Comparison of ENCODE assay signal across 9 mouse cellular contexts in genomic region chr10:40309884-40310635, GRCm38 (mm10). TPM values are rescaled to one million over a fixed set of nuclear protein-coding genes. Genes with fewer than 3 reads are reported as not detected.
DNase-seq lines count a peak whose midpoint lies in the region; ATAC-seq and TF ChIP-seq lines count a peak whose summit lies in the region.
"Had no signal": no experiment of that assay in that cellular context is flagged by ENCODE, and none has a peak within 500 bp of the region (broad histone marks: within the 10 kb centered on the region; RNA-seq: fewer than 3 reads in every experiment).

No protein-coding gene starts in this region.

- intact Hi-C loops in left cerebral cortex, postnatal 14 days (cut with DNase I), result no loop called here

- TF ChIP-seq CTCF in layer of hippocampus, adult 2 months (conservative IDR thresholded peaks at IDR 0.05), result no peak

- peak; percentile 87 for ATAC-seq in CD4-positive, CD25-positive, alpha-beta regulatory T cell, adult 4 months
- peak; percentile 99 for ATAC-seq in granulocyte monocyte progenitor cell, adult 5-6 weeks (replicated peaks; ENCODE audit: poor library complexity, severe bottlenecking)
- ATAC-seq in neutrophil, adult 5-6 weeks (ENCODE audit: extremely low read depth, insufficient number of reproducible peaks, low FRiP score, poor library complexity, severe bottlenecking), result peak; percentile 44; the same call in 1 of the 2 replicates

- no peak overlapping the region for H3K4me3 ChIP-seq in layer of hippocampus, adult 2 months
- H3K4me3 ChIP-seq: stomach, embryonic 15.5 days had no signal

- DNase-seq in adrenal gland, adult 2 months, result peak; percentile 46
- DNase-seq in adrenal gland, postnatal 25 days, result no peak
- no peak for DNase-seq in left cerebral cortex, postnatal 14 days (ENCODE audit: low spot score in 2 of 2)
- DNase-seq in layer of hippocampus, adult 2 months (ENCODE audit: low spot score in 2 of 2), result no peak
- no peak for DNase-seq in left cerebral cortex, adult 9 months (ENCODE audit: low spot score in 2 of 2)

- no peak overlapping the region for H3K27ac ChIP-seq in layer of hippocampus, adult 2 months
- H3K27ac ChIP-seq: stomach, embryonic 15.5 days had no signal

RNA-seq across cellular contexts. Expression of gene Amd1, which starts 8.1 kb away (rescaled TPM):
- total RNA-seq in adrenal gland, adult 2 months (2021), result 10 to 100 TPM; 39.5 to 47.5 TPM
- polyA plus RNA-seq in adrenal gland, adult 2 months (2012; rRNA removed), result 1.8 and 2.0 TPM in 2 replicates
- total RNA-seq in adrenal gland, postnatal 25 days (2021), result 41.1 and 55.9 TPM in 2 replicates
- polyA plus RNA-seq in CD4-positive, CD25-positive, alpha-beta regulatory T cell, adult 4 months (2017; shearing (Covaris generic)), result 10 to 100 TPM; 59.6 to 85.7 TPM
- total RNA-seq in granulocyte monocyte progenitor cell, adult 5-6 weeks (2014; fragmentation: Nextera tagmentation), result 143 and 148 TPM in 2 replicates
- 169 and 203 TPM in 2 replicates for total RNA-seq in granulocyte monocyte progenitor cell, adult 5-6 weeks (2017)
- 56.6 and 62.4 TPM in 2 replicates for total RNA-seq in neutrophil, adult 5-6 weeks (2017)
- total RNA-seq in left cerebral cortex, postnatal 14 days (2021), result 10 to 100 TPM; 60.2 to 61.9 TPM
- 10 to 100 TPM; 81.6 to 83.1 TPM for total RNA-seq in layer of hippocampus, adult 2 months (2021)

RNA-seq across cellular contexts. Expression of gene Cdk19, which starts 29.3 kb away (rescaled TPM):
- 10 to 100 TPM in 1 of 2 experiments, 1 to 10 TPM in 1; 8.7 to 12.7 TPM for total RNA-seq in adrenal gland, adult 2 months (2021)
- polyA plus RNA-seq in adrenal gland, adult 2 months (2012; rRNA removed), result 5.2 and 5.8 TPM in 2 replicates
- total RNA-seq in adrenal gland, postnatal 25 days (2021), result 14.1 and 19.0 TPM in 2 replicates
- 10 to 100 TPM; 11.4 to 18.3 TPM for polyA plus RNA-seq in CD4-positive, CD25-positive, alpha-beta regulatory T cell, adult 4 months (2017; shearing (Covaris generic))
- 32.8 and 36.0 TPM in 2 replicates for total RNA-seq in granulocyte monocyte progenitor cell, adult 5-6 weeks (2014; fragmentation: Nextera tagmentation)
- 47.3 and 51.7 TPM in 2 replicates for total RNA-seq in granulocyte monocyte progenitor cell, adult 5-6 weeks (2017)
- total RNA-seq in neutrophil, adult 5-6 weeks (2017), result 63.7 and 65.8 TPM in 2 replicates
- total RNA-seq in left cerebral cortex, postnatal 14 days (2021), result 10 to 100 TPM; 43.0 to 43.1 TPM
- 10 to 100 TPM; 34.4 to 34.6 TPM for total RNA-seq in layer of hippocampus, adult 2 months (2021)

RNA-seq across cellular contexts. Expression of gene Gtf3c6, which starts 52.2 kb away (rescaled TPM):
- 10 to 100 TPM; 39.4 to 46.8 TPM for total RNA-seq in adrenal gland, adult 2 months (2021)
- polyA plus RNA-seq in adrenal gland, adult 2 months (2012; rRNA removed), result 3.6 and 4.0 TPM in 2 replicates
- total RNA-seq in adrenal gland, postnatal 25 days (2021), result 40.8 and 63.8 TPM in 2 replicates
- polyA plus RNA-seq in CD4-positive, CD25-positive, alpha-beta regulatory T cell, adult 4 months (2017; shearing (Covaris generic)), result 100 to 1,000 TPM; 116 to 128 TPM
- 79.4 and 107 TPM in 2 replicates for total RNA-seq in granulocyte monocyte progenitor cell, adult 5-6 weeks (2014; fragmentation: Nextera tagmentation)
- total RNA-seq in granulocyte monocyte progenitor cell, adult 5-6 weeks (2017), result 199 and 236 TPM in 2 replicates
- 47.5 and 59.8 TPM in 2 replicates for total RNA-seq in neutrophil, adult 5-6 weeks (2017)
- 10 to 100 TPM; 19.2 to 21.3 TPM for total RNA-seq in left cerebral cortex, postnatal 14 days (2021)
- 10 to 100 TPM; 27.5 to 29.9 TPM for total RNA-seq in layer of hippocampus, adult 2 months (2021)

Comparison
In these comparisons a context has a peak if more than half of its experiments do, and no peak if none do; other contexts are left out.
1. ATAC-seq: peak in every context shown above with its lines; median percentile 99 in granulocyte monocyte progenitor cell, adult 5-6 weeks; 87 in CD4-positive, CD25-positive, alpha-beta regulatory T cell, adult 4 months; 44 in neutrophil, adult 5-6 weeks.